Mouse (Mus musculus) skeletal muscle tissue, adult 2 months (tissue): ENCODE results near the gene Rplp0.
"Not testable (repeated sequence)": the region's sequence is repeated elsewhere in the genome, so short reads cannot be mapped to it uniquely, and the experiment has no call there.

Experiments
- DNase-seq: peaks from one replicate; pipeline ENCODE4 v3.0.0-alpha.2; 2012; ENCODE audit warnings: low read depth, low spot score

The Rplp0 gene

GRCm38 (mm10) chr5:115551386-115551785, 7.9 kb upstream of the Rplp0 start:
- DNase-seq = no peak

GRCm38 (mm10) chr5:115551799-115552198, 7.5 kb upstream of the Rplp0 start:
- no peak for DNase-seq

- no peak for DNase-seq
Measured at GRCm38 (mm10) chr5:115553801-115554420, 5.4 kb upstream of the Rplp0 start.

GRCm38 (mm10) chr5:115554536-115555291, 4.6 kb upstream of the Rplp0 start:
- no peak for DNase-seq

GRCm38 (mm10) chr5:115556217-115556616, 3.0 kb upstream of the Rplp0 start:
- peak; percentile 71 for DNase-seq

GRCm38 (mm10) chr5:115558182-115558794, 979 bp upstream of the Rplp0 start:
- DNase-seq = no peak

GRCm38 (mm10) chr5:115560336-115560905, 1.2 kb downstream of the Rplp0 start:
- DNase-seq = no peak

- no peak for DNase-seq
Measured at GRCm38 (mm10) chr5:115563771-115564585, 4.7 kb downstream of the Rplp0 start.

GRCm38 (mm10) chr5:115564737-115565393, 5.6 kb downstream of the Rplp0 start, which contains the start of gene Gcn1l1:
Gene Gcn1l1, plus strand, starts transcription at chr5:115565254.
- no peak for DNase-seq

GRCm38 (mm10) chr5:115565403-115565802, 6.1 kb downstream of the Rplp0 start:
- no peak for DNase-seq

- no peak for DNase-seq
Measured at GRCm38 (mm10) chr5:115568681-115569080, 9.4 kb downstream of the Rplp0 start.

- DNase-seq = no peak
Measured at GRCm38 (mm10) chr5:115569308-115569707, 10.0 kb downstream of the Rplp0 start.

- no peak for DNase-seq
Measured at GRCm38 (mm10) chr5:115569721-115570120, 10.5 kb downstream of the Rplp0 start.

GRCm38 (mm10) chr5:115571086-115571485, 11.8 kb downstream of the Rplp0 start:
- DNase-seq = no peak

- DNase-seq = no peak
Measured at GRCm38 (mm10) chr5:115572679-115573535, 13.6 kb downstream of the Rplp0 start.

GRCm38 (mm10) chr5:115574992-115575391, 15.7 kb downstream of the Rplp0 start:
- DNase-seq = peak; percentile 42

- DNase-seq = not testable (repeated sequence)
Measured at GRCm38 (mm10) chr5:115577686-115578085, 18.4 kb downstream of the Rplp0 start.

GRCm38 (mm10) chr5:115578922-115579321, 19.7 kb downstream of the Rplp0 start:
- DNase-seq = no peak

- DNase-seq = no peak
Measured at GRCm38 (mm10) chr5:115579363-115579762, 20.1 kb downstream of the Rplp0 start.
